Mouse (Mus musculus): ENCODE results near the gene Nr2c1. TPM values are rescaled to one million over a fixed set of nuclear protein-coding genes. Genes with fewer than 3 reads are reported as not detected.
A peak's percentile ranks its signal among the peaks of the same experiment; 100 is the strongest.

Nr2c1 gene
- polyA plus RNA-seq, 1 experiment from 2014 or later: 10.7 TPM

DNA sequence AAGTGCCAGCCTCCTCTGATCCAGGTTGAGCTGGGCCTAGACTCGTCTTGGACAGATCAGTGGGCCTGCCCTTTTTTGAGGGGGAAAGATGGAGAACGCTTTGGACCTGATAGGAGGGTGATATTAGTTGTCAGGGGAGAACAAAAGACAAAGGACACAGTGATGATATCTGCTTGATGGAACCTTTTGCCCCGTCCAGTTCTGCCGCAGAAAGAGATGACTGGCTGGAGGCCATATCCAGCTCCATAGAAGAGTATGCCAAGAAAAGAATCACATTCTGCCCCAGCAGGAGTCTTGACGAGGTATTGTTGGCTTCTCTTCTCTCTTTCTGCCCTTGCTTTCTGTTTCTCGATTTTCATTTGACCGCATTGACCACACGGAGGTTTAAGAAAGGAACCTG is 14.7 kb upstream of the Nr2c1 start:
- Histone ChIP-seq H3K4me1 (ENCODE audit: control insufficient read depth, insufficient read depth, low read length) (no peaks in the 10 kb centered on the region), H3K27me3 (ENCODE audit: control insufficient read depth, insufficient read depth, low read length) (no peaks in the 10 kb centered on the region), H3K9me3 (ENCODE audit: control insufficient read depth, low read length) (no peaks in the 10 kb centered on the region), H3K36me3 (ENCODE audit: control insufficient read depth, insufficient read depth, low read length) (no peaks in the 10 kb centered on the region), H3K27ac (ENCODE audit: low read depth, low read length) (no peak overlapping the region), H3K4me3 (ENCODE audit: low read length) (no peak overlapping the region), H3K4me2 (replicated peaks; ENCODE audit: low read depth, low read length) (no peak overlapping the region), H3K9ac (ENCODE audit: low read depth, low read length) (no peak overlapping the region)
- 88% methylated on average over 8 of the region's 8 CpGs for WGBS
- ATAC-seq (ENCODE audit: low FRiP score, low TSS enrichment): no peak

DNA sequence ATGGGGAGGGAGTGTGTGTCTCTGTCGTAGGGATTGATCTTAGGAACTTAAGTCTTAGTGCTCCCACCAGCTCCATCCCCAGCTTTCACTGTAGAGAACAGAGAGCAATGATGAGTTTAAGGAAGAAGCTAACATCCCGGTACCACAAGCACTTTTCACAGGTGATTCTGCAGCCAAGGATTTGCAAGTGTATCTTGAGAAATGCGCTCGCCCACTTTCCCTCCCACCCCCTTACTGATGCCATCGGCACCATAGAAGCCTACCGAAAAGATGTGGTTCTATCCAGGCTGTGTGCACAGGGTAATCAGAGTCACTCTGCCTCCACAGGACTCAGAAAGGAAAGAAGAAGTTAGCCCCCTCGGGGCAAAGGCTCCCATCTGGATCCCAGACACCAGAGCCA is 14.1 kb upstream of the Nr2c1 start:
- Histone ChIP-seq H3K9me3 (ENCODE audit: control insufficient read depth, low read length) (no peaks in the 10 kb centered on the region), H3K36me3 (ENCODE audit: control insufficient read depth, insufficient read depth, low read length) (no peaks in the 10 kb centered on the region), H3K4me3 (ENCODE audit: low read length) (no peak overlapping the region), H3K4me2 (replicated peaks; ENCODE audit: low read depth, low read length) (no peak overlapping the region), H3K27ac (ENCODE audit: low read depth, low read length) (no peak overlapping the region), H3K9ac (ENCODE audit: low read depth, low read length) (no peak overlapping the region; the same call in 1 of the 2 replicates), H3K4me1 (ENCODE audit: control insufficient read depth, insufficient read depth, low read length) (no peaks in the 10 kb centered on the region), H3K27me3 (ENCODE audit: control insufficient read depth, insufficient read depth, low read length) (no peaks in the 10 kb centered on the region)
- 89% methylated on average over 7 of the region's 7 CpGs for WGBS
- ATAC-seq (ENCODE audit: low FRiP score, low TSS enrichment): no peak

DNA sequence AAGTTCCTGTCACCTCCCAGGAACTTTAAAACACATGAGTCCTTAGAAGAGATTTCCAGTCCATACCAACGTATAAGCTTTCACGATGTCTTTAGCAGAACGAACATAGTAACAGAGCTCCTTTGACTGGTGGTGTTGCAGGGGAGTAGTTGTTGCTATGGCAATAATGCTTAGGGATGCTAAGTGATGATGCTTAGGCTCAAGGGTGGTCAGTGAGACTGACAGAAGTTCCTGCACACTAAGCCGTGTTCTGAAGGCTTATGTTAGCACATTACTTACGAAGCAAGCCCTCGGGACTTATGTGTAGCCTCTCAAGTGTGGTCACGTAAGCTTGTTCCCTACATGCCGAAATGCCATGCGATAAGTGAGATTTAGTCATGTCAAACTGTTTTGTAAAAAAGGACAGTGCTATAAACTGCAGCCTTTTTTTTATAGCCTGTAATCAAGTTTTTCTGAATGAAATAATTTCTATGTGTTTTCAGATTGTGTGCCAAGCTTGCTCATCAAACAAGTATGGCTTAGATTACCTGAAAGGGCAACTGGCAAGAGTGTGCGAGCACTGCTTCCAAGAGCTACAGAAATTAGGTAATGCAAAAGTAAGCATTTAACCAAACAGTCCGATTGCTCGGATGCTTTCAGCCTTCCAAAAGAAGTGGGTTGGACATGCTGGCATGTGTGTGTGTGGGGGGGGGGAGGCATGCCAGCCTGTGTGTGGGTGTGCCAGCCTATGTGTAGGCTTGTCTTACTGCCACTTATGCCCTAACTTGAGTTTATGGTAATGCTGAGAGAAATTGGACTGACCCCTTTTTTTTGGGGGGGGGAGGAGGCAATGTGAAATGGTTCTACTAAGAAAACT is 13.1 kb upstream of the Nr2c1 start:
- Histone ChIP-seq H3K9me3 (ENCODE audit: control insufficient read depth, low read length) (no peaks in the 10 kb centered on the region), H3K4me3 (ENCODE audit: low read length) (no peak overlapping the region), H3K4me1 (ENCODE audit: control insufficient read depth, insufficient read depth, low read length) (no peaks in the 10 kb centered on the region), H3K4me2 (replicated peaks; ENCODE audit: low read depth, low read length) (no peak overlapping the region), H3K27me3 (ENCODE audit: control insufficient read depth, insufficient read depth, low read length) (no peaks in the 10 kb centered on the region), H3K27ac (ENCODE audit: low read depth, low read length) (no peak overlapping the region), H3K36me3 (ENCODE audit: control insufficient read depth, insufficient read depth, low read length) (no peaks in the 10 kb centered on the region), H3K9ac (ENCODE audit: low read depth, low read length) (no peak overlapping the region)
- ATAC-seq (ENCODE audit: low FRiP score, low TSS enrichment): no peak
- WGBS: 91% methylated on average over 12 of the region's 12 CpGs

DNA sequence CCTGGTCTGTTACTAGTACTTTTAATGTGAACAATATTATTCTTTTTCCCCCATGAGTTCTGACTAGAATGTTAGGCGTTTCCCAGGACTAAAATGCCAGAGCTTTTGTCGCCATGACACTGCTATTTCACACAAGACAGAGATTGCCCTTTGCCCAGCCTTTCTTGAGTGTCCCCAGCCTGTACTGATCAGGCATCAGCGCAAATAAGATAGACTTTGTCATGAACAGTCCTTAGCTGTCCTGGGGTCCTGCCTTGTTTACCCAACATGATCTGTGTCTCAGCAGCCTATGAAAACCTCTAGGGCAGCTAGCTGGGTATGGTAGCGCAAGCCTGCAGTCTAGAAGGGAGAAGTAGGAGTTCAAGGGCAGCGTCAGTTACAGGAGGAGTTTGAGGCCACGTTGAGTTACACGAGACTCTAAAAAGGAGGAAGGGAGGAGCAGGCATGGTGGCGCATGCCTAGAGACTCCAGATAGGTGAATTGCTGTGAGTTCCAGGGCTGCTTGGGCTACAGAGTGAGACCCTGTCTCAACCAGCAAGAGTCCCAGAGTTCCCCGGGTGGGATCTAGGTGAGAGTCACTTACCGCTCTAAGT is 8.8 kb upstream of the Nr2c1 start:
- H3K9ac ChIP-seq (ENCODE audit: low read depth, low read length): no peak overlapping the region
- peaks cover 3% of the 10 kb centered on the region; the same call in 1 of the 2 replicates for H3K36me3 ChIP-seq (ENCODE audit: control insufficient read depth, insufficient read depth, low read length)
- WGBS: 89% methylated on average over 10 of the region's 10 CpGs
- H3K4me2 ChIP-seq (replicated peaks; ENCODE audit: low read depth, low read length): no peak overlapping the region
- no peak overlapping the region for H3K27ac ChIP-seq (ENCODE audit: low read depth, low read length)
- H3K27me3 ChIP-seq (ENCODE audit: control insufficient read depth, insufficient read depth, low read length): no peaks in the 10 kb centered on the region
- no peaks in the 10 kb centered on the region for H3K9me3 ChIP-seq (ENCODE audit: control insufficient read depth, low read length)
- no peaks in the 10 kb centered on the region for H3K4me1 ChIP-seq (ENCODE audit: control insufficient read depth, insufficient read depth, low read length)
- no peak overlapping the region for H3K4me3 ChIP-seq (ENCODE audit: low read length)
- no peak for ATAC-seq (ENCODE audit: low FRiP score, low TSS enrichment)

DNA sequence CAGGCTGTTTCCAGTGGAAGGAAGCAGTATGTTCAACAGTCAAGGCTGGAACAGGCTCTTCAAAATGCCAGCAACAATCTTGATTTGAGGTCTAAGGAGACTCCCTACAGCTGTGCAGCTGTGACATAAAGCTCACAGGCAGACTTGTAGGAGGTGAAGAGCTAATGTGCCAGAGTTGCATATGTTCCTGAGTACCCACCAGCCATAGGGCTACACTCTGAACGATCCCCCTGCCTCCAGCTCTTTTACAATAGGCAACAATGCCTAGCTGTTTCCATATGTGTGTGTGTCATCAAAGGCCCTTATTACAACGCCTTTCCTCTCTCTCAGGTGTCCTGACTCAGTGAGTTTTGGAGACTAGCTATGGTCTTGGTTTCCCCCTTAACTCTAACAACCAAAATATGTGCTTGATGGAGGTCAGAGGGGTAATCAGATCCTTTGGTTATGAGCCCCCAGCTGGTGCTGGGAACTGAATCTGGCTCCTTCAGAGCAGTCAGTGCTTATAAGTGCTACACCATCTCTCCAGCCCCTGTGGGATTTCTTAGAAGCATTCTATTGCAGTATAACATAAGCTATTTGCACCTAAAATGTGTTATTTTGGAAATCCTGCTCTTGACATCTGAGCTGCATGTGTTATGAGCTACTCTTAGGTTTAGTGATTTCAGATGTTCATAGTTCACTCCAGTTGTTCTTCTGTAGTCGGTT is 7.4 kb upstream of the Nr2c1 start:
- WGBS: 84% methylated on average over 3 of the region's 3 CpGs

DNA sequence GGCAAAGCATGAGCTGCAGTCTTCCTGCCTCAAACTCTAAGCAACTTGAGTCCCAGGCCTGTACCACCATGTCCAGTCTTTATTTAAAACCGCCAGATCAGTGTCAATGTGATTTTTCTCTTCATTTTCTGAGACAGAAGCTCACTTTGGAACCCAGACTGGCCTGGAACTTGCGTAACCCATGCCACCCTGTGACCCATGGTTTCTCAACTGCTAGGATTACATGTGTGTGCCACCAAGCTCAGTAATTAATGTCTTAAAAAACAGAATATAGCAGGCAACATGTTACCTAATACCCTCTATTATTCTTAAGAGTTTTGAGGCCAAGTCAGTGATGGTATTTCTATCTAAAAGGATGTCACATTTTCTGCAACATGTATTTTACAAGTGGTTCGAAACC is 5.4 kb upstream of the Nr2c1 start:
- H3K4me2 ChIP-seq (replicated peaks; ENCODE audit: low read depth, low read length): no peak overlapping the region
- H3K27me3 ChIP-seq (ENCODE audit: control insufficient read depth, insufficient read depth, low read length): no peaks in the 10 kb centered on the region
- 84% methylated on average over 3 of the region's 3 CpGs for WGBS
- no peaks in the 10 kb centered on the region for H3K9me3 ChIP-seq (ENCODE audit: control insufficient read depth, low read length)
- H3K36me3 ChIP-seq (ENCODE audit: control insufficient read depth, insufficient read depth, low read length): peaks cover 3% of the 10 kb centered on the region; the same call in 1 of the 2 replicates
- H3K9ac ChIP-seq (ENCODE audit: low read depth, low read length): no peak overlapping the region
- H3K4me1 ChIP-seq (ENCODE audit: control insufficient read depth, insufficient read depth, low read length): no peaks in the 10 kb centered on the region
- H3K4me3 ChIP-seq (ENCODE audit: low read length): no peak overlapping the region
- H3K27ac ChIP-seq (ENCODE audit: low read depth, low read length): no peak overlapping the region
- ATAC-seq (ENCODE audit: low FRiP score, low TSS enrichment): no peak

More for the DNA sequence above, 7.4 kb upstream of the Nr2c1 start:
- Histone ChIP-seq H3K9me3 (ENCODE audit: control insufficient read depth, low read length) (no peaks in the 10 kb centered on the region), H3K9ac (ENCODE audit: low read depth, low read length) (no peak overlapping the region), H3K4me1 (ENCODE audit: control insufficient read depth, insufficient read depth, low read length) (no peaks in the 10 kb centered on the region), H3K36me3 (ENCODE audit: control insufficient read depth, insufficient read depth, low read length) (peaks cover 3% of the 10 kb centered on the region; the same call in 1 of the 2 replicates), H3K27me3 (ENCODE audit: control insufficient read depth, insufficient read depth, low read length) (no peaks in the 10 kb centered on the region), H3K27ac (ENCODE audit: low read depth, low read length) (no peak overlapping the region), H3K4me2 (replicated peaks; ENCODE audit: low read depth, low read length) (no peak overlapping the region), H3K4me3 (ENCODE audit: low read length) (no peak overlapping the region)
- ATAC-seq (ENCODE audit: low FRiP score, low TSS enrichment): no peak

DNA sequence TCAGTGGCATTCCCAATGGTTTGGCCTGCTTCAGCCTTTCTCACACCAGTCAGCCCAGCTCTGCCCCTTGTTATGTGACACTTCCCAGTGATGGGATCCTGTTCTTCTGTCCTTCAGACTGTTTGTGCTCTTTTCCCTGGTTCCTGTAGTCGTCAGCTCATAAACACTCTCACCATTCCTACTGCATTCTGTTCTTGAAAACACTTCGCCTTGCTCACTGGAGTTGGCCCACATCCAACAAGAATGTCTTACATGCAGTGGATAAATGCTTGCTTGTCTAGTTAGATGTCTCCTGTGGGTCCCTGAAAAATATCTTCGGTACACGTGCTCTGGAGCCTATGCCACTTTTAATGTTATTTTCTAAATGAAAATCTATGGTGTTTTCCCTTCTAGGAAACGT is 3.2 kb upstream of the Nr2c1 start:
- Histone ChIP-seq H3K9ac (ENCODE audit: low read depth, low read length) (no peak overlapping the region), H3K27ac (ENCODE audit: low read depth, low read length) (no peak overlapping the region), H3K9me3 (ENCODE audit: control insufficient read depth, low read length) (no peaks in the 10 kb centered on the region), H3K27me3 (ENCODE audit: control insufficient read depth, insufficient read depth, low read length) (no peaks in the 10 kb centered on the region), H3K4me1 (ENCODE audit: control insufficient read depth, insufficient read depth, low read length) (peaks cover 7% of the 10 kb centered on the region), H3K36me3 (ENCODE audit: control insufficient read depth, insufficient read depth, low read length) (peaks cover 3% of the 10 kb centered on the region; the same call in 1 of the 2 replicates), H3K4me3 (ENCODE audit: low read length) (no peak overlapping the region), H3K4me2 (replicated peaks; ENCODE audit: low read depth, low read length) (no peak overlapping the region)
- no peak for ATAC-seq (ENCODE audit: low FRiP score, low TSS enrichment)
- 69% methylated on average over 5 of the region's 5 CpGs for WGBS

DNA sequence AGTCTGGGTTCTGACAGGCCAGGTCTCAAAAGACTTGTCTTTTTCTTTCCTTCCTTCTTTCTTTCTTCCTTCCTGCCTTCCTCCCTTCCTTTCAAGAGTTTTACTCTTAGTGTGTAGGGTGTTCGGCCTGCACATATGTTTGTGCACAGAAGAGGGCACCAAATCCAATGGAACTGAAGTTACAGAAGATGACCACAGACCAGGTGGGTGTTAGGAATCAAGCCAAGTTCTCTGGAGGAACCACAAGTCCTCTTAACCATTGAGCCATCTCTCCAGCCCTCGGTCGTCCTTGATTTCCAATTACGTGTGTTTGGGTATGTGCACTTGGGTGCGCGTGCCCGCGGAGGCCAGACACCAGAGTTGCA is 450 bp upstream of the Nr2c1 start:
- peak overlapping the region; percentile 56 for H3K4me2 ChIP-seq (replicated peaks; ENCODE audit: low read depth, low read length)
- H3K27ac ChIP-seq (ENCODE audit: low read depth, low read length): no peak overlapping the region
- H3K4me3 ChIP-seq (ENCODE audit: low read length): peak overlapping the region; percentile 93
- peaks cover 12% of the 10 kb centered on the region for H3K4me1 ChIP-seq (ENCODE audit: control insufficient read depth, insufficient read depth, low read length)
- no peak; the same call in 1 of the 2 replicates for ATAC-seq (ENCODE audit: low FRiP score, low TSS enrichment)
- no peaks in the 10 kb centered on the region for H3K36me3 ChIP-seq (ENCODE audit: control insufficient read depth, insufficient read depth, low read length)
- WGBS: 9% methylated on average over 8 of the region's 8 CpGs
- H3K9me3 ChIP-seq (ENCODE audit: control insufficient read depth, low read length): no peaks in the 10 kb centered on the region
- peak overlapping the region; percentile 92; the same call in 1 of the 2 replicates for H3K9ac ChIP-seq (ENCODE audit: low read depth, low read length)
- no peaks in the 10 kb centered on the region for H3K27me3 ChIP-seq (ENCODE audit: control insufficient read depth, insufficient read depth, low read length)

DNA sequence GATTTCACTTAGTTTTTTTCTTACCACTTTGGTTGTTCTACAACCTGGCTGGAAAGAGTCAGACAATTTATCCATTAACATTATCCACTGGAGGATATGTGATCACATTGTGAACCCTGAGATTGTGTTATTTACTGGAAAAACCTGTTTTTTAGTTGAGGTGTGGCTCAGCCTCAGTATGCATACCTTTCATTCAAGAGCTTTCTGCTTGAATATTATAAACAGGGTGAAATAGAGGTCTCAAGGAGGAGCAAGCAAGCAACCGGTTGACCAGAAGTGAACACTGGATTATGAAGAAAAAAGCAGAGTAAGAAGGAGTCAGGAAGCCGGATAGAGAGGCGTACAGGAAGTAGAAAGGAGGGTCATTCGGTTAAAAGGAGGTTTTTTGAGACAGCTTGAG is 3.7 kb downstream of the Nr2c1 start:
- no peaks in the 10 kb centered on the region for H3K27me3 ChIP-seq (ENCODE audit: control insufficient read depth, insufficient read depth, low read length)
- H3K4me1 ChIP-seq (ENCODE audit: control insufficient read depth, insufficient read depth, low read length): peaks cover 12% of the 10 kb centered on the region
- ATAC-seq (ENCODE audit: low FRiP score, low TSS enrichment): no peak
- H3K4me3 ChIP-seq (ENCODE audit: low read length): no peak overlapping the region
- H3K36me3 ChIP-seq (ENCODE audit: control insufficient read depth, insufficient read depth, low read length): peaks cover 2% of the 10 kb centered on the region; the same call in 1 of the 2 replicates
- H3K9me3 ChIP-seq (ENCODE audit: control insufficient read depth, low read length): no peaks in the 10 kb centered on the region
- H3K9ac ChIP-seq (ENCODE audit: low read depth, low read length): no peak overlapping the region
- H3K4me2 ChIP-seq (replicated peaks; ENCODE audit: low read depth, low read length): no peak overlapping the region
- H3K27ac ChIP-seq (ENCODE audit: low read depth, low read length): 0 out of 2 replicates have a peak overlapping the region, but pooled peaks have one; percentile 53
- 75% methylated on average over 4 of the region's 4 CpGs for WGBS

All from kidney, embryonic 14.5 days (tissue).